Mouse (Mus musculus) limb, embryonic 15.5 days (tissue): ENCODE data around the gene Cpa4. TPM values are rescaled to one million over a fixed set of nuclear protein-coding genes. Genes with fewer than 3 reads are reported as not detected.

Source experiments
- ATAC-seq: fragments of 200-750 bp; cut with Nextera tagmentation; 2 replicates; pipeline ENCODE4 v1.8.0; 2017; ENCODE audit warnings: low read depth, moderate TSS enrichment; ENCODE audit not compliant: insufficient number of reproducible peaks, low FRiP score, low TSS enrichment
- H3K27ac ChIP-seq: fragments of 300-500 bp; sonication (generic); 2 replicates; pipeline ENCODE4 v1.5.1; 2015; ENCODE audit warnings: moderate library complexity, mild to moderate bottlenecking, inconsistent platforms
- H3K27me3 ChIP-seq: fragments of 300-500 bp; sonication (generic); 2 replicates; pipeline ENCODE4 v1.6.1; 2015; ENCODE audit warnings: inconsistent platforms
- H3K36me3 ChIP-seq: fragments of 300-500 bp; sonication (generic); 2 replicates; pipeline ENCODE4 v1.6.1; 2015; ENCODE audit warnings: inconsistent platforms
- H3K4me1 ChIP-seq: fragments of 300-500 bp; sonication (generic); 2 replicates; pipeline ENCODE4 v1.6.1; 2015; ENCODE audit warnings: inconsistent platforms
- H3K4me2 ChIP-seq: fragments of 300-500 bp; sonication (generic); 2 replicates; pipeline ENCODE4 v1.6.1; 2015; ENCODE audit warnings: mild to moderate bottlenecking, inconsistent platforms
- H3K4me3 ChIP-seq: fragments of 300-500 bp; sonication (generic); 2 replicates; pipeline ENCODE4 v1.5.1; 2015; ENCODE audit warnings: mild to moderate bottlenecking, inconsistent platforms
- H3K9ac ChIP-seq: fragments of 300-500 bp; sonication (generic); 2 replicates; pipeline ENCODE4 v1.6.1; 2015; ENCODE audit warnings: inconsistent platforms
- H3K9me3 ChIP-seq: fragments of 300-500 bp; sonication (generic); 2 replicates; pipeline ENCODE4 v1.6.1; 2016; ENCODE audit warnings: inconsistent platforms
- WGBS: fragments of 180-500 bp; shearing (Covaris S2); methylation state at CpG from one replicate; pipeline ENCODE4 v1.1.7; 2015; 5-methylcytosine and 5-hydroxymethylcytosine counted together
- polyA plus RNA-seq: library from polyadenylated mRNA; unstranded; fragments of >200 nt; fragmentation: Nextera tagmentation; extraction: Ambion mirVana; gene quantifications from 2 replicates; pipeline ENCODE4 v1.2.1, GENCODE M21; 2015

The Cpa4 gene
- polyA plus RNA-seq, 1 experiment from 2014 or later, result 5.2 TPM

GRCm38 (mm10) chr6:30543851-30544250 lies 24.3 kb upstream of the Cpa4 start:
- Histone ChIP-seq H3K4me2 (peak overlapping the region; percentile 7; the same call in 1 of the 2 replicates), H3K9ac (no peak overlapping the region), H3K4me3 (no peak overlapping the region)

GRCm38 (mm10) chr6:30545689-30546088 lies 22.5 kb upstream of the Cpa4 start:
- 41% methylated on average over 7 of the region's 7 CpGs for WGBS

More at GRCm38 (mm10) chr6:30543851-30544250, 24.3 kb upstream of the Cpa4 start:
- Histone ChIP-seq H3K4me1 (peaks cover 41% of the 10 kb centered on the region), H3K27ac (peak overlapping the region; percentile 70), H3K27me3 (no peaks in the 10 kb centered on the region), H3K36me3 (no peaks in the 10 kb centered on the region), H3K9me3 (no peaks in the 10 kb centered on the region)
- 13% methylated on average over 8 of the region's 8 CpGs for WGBS
- ATAC-seq, result no peak

GRCm38 (mm10) chr6:30546571-30547273 lies 21.4 kb upstream of the Cpa4 start:
- no peak for ATAC-seq
- peak overlapping the region; percentile 83 for H3K27ac ChIP-seq
- WGBS, result 9% methylated on average over 17 of the region's 17 CpGs
- peak overlapping the region; percentile 23 for H3K4me3 ChIP-seq
- no peaks in the 10 kb centered on the region for H3K9me3 ChIP-seq
- no peak overlapping the region for H3K9ac ChIP-seq
- no peaks in the 10 kb centered on the region for H3K36me3 ChIP-seq
- H3K4me1 ChIP-seq, result peaks cover 58% of the 10 kb centered on the region
- H3K27me3 ChIP-seq, result no peaks in the 10 kb centered on the region
- peak overlapping the region; percentile 41 for H3K4me2 ChIP-seq

More at GRCm38 (mm10) chr6:30545689-30546088, 22.5 kb upstream of the Cpa4 start:
- ATAC-seq, result no peak
- Histone ChIP-seq H3K27ac (peak overlapping the region; percentile 6; the same call in 1 of the 2 replicates), H3K9ac (no peak overlapping the region), H3K36me3 (no peaks in the 10 kb centered on the region), H3K27me3 (no peaks in the 10 kb centered on the region), H3K4me3 (no peak overlapping the region), H3K9me3 (no peaks in the 10 kb centered on the region), H3K4me2 (no peak overlapping the region), H3K4me1 (peaks cover 53% of the 10 kb centered on the region)

GRCm38 (mm10) chr6:30547274-30547645 lies 20.9 kb upstream of the Cpa4 start:
- peak overlapping the region; percentile 23 for H3K4me3 ChIP-seq
- H3K27me3 ChIP-seq, result no peaks in the 10 kb centered on the region
- no peak overlapping the region for H3K9ac ChIP-seq
- H3K4me1 ChIP-seq, result peaks cover 61% of the 10 kb centered on the region
- peak overlapping the region; percentile 83 for H3K27ac ChIP-seq
- no peaks in the 10 kb centered on the region for H3K36me3 ChIP-seq
- WGBS, result 1% methylated on average over 14 of the region's 17 CpGs
- no peaks in the 10 kb centered on the region for H3K9me3 ChIP-seq
- ATAC-seq, result no peak
- H3K4me2 ChIP-seq, result peak overlapping the region; percentile 41

GRCm38 (mm10) chr6:30547656-30548306 lies 20.4 kb upstream of the Cpa4 start:
- Histone ChIP-seq H3K9me3 (no peaks in the 10 kb centered on the region), H3K4me3 (no peak overlapping the region; the same call in 1 of the 2 replicates), H3K27ac (peak overlapping the region; percentile 83), H3K27me3 (no peaks in the 10 kb centered on the region), H3K9ac (no peak overlapping the region), H3K4me1 (peaks cover 64% of the 10 kb centered on the region), H3K4me2 (peak overlapping the region; percentile 41), H3K36me3 (no peaks in the 10 kb centered on the region)
- 27% methylated on average over 9 of the region's 9 CpGs for WGBS
- ATAC-seq, result no peak

GRCm38 (mm10) chr6:30549231-30549761 lies 18.9 kb upstream of the Cpa4 start:
- Histone ChIP-seq H3K4me3 (no peak overlapping the region), H3K9ac (no peak overlapping the region), H3K4me2 (peak overlapping the region; percentile 28), H3K4me1 (peaks cover 60% of the 10 kb centered on the region), H3K27me3 (no peaks in the 10 kb centered on the region), H3K27ac (peak overlapping the region; percentile 92), H3K9me3 (no peaks in the 10 kb centered on the region), H3K36me3 (no peaks in the 10 kb centered on the region)
- peak; percentile 66; the same call in 1 of the 2 replicates for ATAC-seq
- WGBS, result 8% methylated on average over 15 of the region's 15 CpGs

GRCm38 (mm10) chr6:30550496-30551192 lies 17.5 kb upstream of the Cpa4 start:
- H3K9me3 ChIP-seq, result no peaks in the 10 kb centered on the region
- H3K4me1 ChIP-seq, result peaks cover 55% of the 10 kb centered on the region
- no peaks in the 10 kb centered on the region for H3K36me3 ChIP-seq
- 67% methylated on average over 7 of the region's 7 CpGs for WGBS
- no peak overlapping the region for H3K4me2 ChIP-seq
- ATAC-seq, result no peak
- no peak overlapping the region for H3K4me3 ChIP-seq
- H3K27me3 ChIP-seq, result no peaks in the 10 kb centered on the region
- no peak overlapping the region for H3K9ac ChIP-seq
- peak overlapping the region; percentile 83; the same call in 1 of the 2 replicates for H3K27ac ChIP-seq

- no peak overlapping the region for H3K4me2 ChIP-seq
- ATAC-seq, result no peak
Measured at GRCm38 (mm10) chr6:30551193-30551515, 17.0 kb upstream of the Cpa4 start.

GRCm38 (mm10) chr6:30551644-30552580 lies 16.3 kb upstream of the Cpa4 start:
- Histone ChIP-seq H3K27me3 (no peaks in the 10 kb centered on the region), H3K4me3 (no peak overlapping the region), H3K9me3 (no peaks in the 10 kb centered on the region), H3K9ac (no peak overlapping the region), H3K36me3 (no peaks in the 10 kb centered on the region), H3K4me1 (peaks cover 49% of the 10 kb centered on the region), H3K4me2 (peak overlapping the region; percentile 14; the same call in 1 of the 2 replicates), H3K27ac (peak overlapping the region; percentile 84)
- WGBS, result 20% methylated on average over 23 of the region's 23 CpGs
- no peak for ATAC-seq

More at GRCm38 (mm10) chr6:30551193-30551515, 17.0 kb upstream of the Cpa4 start:
- H3K9me3 ChIP-seq, result no peaks in the 10 kb centered on the region
- H3K27ac ChIP-seq, result peak overlapping the region; percentile 83; the same call in 1 of the 2 replicates
- no peak overlapping the region for H3K9ac ChIP-seq
- no peak overlapping the region for H3K4me3 ChIP-seq
- H3K27me3 ChIP-seq, result no peaks in the 10 kb centered on the region
- H3K4me1 ChIP-seq, result peaks cover 55% of the 10 kb centered on the region
- no peaks in the 10 kb centered on the region for H3K36me3 ChIP-seq

GRCm38 (mm10) chr6:30552628-30553027 lies 15.5 kb upstream of the Cpa4 start:
- Histone ChIP-seq H3K4me2 (no peak overlapping the region), H3K4me3 (no peak overlapping the region), H3K4me1 (peaks cover 44% of the 10 kb centered on the region), H3K9ac (no peak overlapping the region), H3K27ac (peak overlapping the region; percentile 84), H3K9me3 (no peaks in the 10 kb centered on the region), H3K36me3 (no peaks in the 10 kb centered on the region), H3K27me3 (no peaks in the 10 kb centered on the region)
- ATAC-seq, result no peak
- 30% methylated on average over 6 of the region's 6 CpGs for WGBS
